Mouse (Mus musculus) Muller cell, postnatal 12 days (primary cell): ENCODE measurements at regions not wholly inside any gene's neighbourhood (a gene's known extent, or its start where the extent isn't known, plus 50 kb on each side); places are given as distances from the start of the nearest gene placed in this dataset.

ENCODE experiments used
- DNase-seq: peaks from one replicate; pipeline ENCODE4 v3.0.0-alpha.2; 2015; ENCODE audit errors: inconsistent ontology term

DNA sequence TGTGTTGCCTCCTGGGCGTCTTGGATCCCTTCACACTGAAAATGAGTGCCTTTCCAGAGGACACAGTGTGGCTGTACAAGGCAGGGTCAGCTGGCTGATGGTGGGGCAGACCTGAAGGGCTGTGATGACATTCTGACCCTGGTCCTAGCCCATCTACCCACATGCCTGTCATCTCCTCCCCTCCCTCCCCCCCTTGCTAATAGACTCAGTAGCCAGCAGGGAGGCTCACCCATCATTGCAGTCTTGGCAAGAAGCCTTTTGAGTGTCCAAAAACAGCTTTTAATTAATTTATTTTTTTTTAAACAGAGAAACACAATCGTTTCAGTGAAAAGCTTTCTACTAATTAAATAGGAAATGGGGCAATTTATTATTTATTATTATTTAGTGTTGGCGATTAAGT is 67.0 kb upstream of the Ssx2ip start:
- DNase-seq = peak; percentile 28

DNA sequence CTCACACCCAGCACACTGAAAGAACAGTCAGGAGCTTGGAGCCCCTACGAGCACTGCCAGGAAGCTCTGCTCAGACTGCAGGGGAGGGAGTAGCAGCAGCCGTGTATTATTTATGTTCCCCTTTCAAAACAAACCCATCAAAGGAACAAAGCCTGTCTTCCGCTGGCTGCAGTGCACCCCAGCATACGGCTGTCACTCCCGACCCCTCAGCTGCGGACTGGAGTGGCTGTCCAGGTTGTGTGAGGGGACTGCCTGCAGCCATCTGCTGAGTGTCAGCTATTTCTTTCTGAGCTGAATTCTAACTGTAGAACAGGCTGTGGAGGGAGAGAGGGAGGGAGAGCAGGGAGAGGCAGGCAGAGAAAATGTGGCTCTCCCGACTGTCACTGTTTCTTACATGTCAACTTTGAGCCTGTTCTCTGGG is 66.6 kb upstream of the Ssx2ip start:
- peak; percentile 37 for DNase-seq

DNA sequence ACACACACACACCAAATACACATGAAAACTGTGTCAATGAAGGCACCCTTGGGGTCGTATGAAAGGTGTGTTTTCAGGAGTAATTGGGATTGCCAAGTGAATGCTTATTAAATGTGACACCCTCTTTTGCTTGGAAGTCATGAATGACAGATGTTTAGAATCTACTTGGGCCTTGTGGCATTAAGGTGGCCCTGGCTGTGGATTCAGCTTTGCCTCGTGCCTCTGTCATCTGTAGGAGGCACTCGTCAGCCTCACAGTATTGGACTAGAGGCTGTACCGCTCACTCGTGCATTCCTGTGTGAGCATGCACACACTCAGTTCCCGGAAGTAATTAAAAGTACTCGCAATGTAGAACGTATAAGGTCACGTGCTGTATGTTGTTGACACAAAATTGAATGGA is 66.0 kb upstream of the Ssx2ip start:
- DNase-seq = no peak

GRCm38 (mm10) chr3:146340316-146341055 is 64.0 kb upstream of the Ssx2ip start:
- no peak for DNase-seq

DNA sequence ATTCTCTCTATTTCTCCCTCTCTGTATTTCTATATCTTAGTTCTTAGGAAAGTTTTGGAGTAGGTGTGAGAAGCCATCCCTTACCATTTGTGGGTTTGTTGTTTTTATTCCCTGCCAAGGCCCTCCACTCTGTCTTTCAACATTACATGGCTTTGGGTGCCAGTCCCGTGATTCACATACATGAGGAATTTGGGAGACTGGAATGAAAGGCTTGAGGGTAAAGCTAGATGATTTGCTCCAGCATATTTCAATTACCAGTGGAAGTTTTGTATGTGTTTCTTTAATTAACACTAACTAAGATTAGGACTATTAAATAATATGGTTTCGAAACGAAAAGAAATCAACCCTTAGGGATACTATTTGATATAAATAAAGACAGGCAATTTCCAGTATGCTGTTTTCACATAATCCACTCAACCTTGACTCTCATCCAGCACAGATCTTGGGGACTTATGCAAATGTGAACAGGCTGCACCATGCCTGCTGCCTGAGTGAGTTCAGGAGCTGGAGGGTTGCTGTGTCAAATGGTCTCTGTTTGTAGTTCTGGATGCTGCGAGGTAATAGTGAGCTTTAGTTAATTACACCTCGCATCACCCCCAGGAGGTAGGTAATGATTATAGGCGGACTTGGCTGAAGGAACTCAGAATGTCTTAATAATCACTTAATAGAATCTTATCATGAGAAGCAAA is 62.6 kb upstream of the Ssx2ip start:
- DNase-seq = peak; percentile 61

DNA sequence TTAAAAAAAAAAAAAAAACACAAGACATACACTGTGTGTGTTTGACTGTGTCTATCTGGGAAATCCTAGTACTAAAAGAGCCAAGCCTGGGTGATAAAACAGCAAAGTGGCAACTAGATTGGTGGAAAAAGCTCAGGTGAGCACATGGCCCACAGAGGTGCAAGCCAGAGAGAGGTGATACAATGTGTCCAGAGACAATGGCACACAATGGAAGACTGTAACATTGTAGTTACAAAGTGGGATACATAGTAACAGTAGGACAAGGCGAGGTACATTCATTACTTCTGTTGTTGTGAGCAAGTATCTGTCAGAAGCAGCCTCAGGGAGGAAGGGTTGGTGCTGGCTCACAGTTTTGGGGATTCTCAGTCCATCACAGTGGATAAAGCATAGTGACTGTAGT is 61.7 kb upstream of the Ssx2ip start:
- DNase-seq = no peak

DNA sequence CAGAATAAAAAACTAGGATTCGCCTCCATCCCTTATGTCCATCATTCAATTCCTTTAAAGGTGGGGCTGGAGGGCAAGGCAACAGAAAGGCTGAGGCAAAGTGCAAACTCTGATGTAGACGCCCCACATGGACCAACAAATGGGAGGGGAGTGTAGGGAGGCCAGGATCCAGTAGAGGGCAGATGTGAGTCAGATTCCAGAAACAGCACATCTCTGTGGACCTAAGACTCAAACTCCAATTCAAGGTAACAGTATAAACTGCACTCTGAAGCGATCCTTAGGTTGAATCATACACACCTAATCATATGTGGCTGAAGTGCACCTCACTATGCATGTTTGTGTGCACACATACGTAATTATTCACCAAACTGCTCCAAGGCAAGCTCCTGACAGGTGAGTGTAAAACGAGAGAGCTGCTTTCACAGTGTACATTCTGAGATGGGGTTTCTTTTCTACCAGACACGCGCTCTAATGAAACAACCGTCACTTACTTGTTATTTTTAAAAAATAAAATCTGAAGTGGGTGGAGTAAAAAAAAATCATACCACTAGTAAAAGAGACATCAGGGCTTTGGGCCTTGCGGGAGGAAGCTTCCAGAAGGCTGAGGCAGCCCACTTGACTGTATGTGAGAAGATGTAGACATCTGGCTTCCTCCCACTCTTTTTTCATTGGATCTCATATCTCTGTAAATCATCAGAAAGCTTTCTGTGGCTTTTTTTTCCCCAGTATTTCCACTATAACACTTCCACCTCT is 60.6 kb upstream of the Ssx2ip start:
- peak; percentile 48 for DNase-seq

GRCm38 (mm10) chr3:146344402-146345025 is 59.9 kb upstream of the Ssx2ip start:
- peak; percentile 59 for DNase-seq

GRCm38 (mm10) chr3:146345308-146345780 is 59.1 kb upstream of the Ssx2ip start:
- peak; percentile 86 for DNase-seq

DNA sequence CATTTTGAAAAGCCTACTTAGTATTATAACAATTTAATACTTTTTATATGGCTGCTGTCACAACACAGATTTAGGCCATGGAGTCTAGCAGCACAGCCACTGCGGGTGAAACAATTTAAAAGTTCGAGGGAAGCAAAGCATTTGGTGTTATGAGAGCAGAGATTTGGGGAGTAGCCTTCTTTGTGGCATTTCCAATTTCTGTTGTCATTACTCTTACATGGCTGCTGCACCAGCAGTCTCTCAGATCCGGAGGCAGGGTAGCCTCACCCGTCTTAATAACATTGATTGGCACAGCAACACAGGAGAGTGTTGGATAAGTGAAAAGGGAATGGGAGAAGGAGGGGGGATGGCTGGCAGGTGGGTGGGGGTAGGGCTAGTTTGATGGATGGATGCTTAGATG is 58.5 kb upstream of the Ssx2ip start:
- DNase-seq = no peak

- no peak for DNase-seq
These were observed 57.1 kb upstream of the Ssx2ip start for GRCm38 (mm10) chr3:146347311-146347710.

DNA sequence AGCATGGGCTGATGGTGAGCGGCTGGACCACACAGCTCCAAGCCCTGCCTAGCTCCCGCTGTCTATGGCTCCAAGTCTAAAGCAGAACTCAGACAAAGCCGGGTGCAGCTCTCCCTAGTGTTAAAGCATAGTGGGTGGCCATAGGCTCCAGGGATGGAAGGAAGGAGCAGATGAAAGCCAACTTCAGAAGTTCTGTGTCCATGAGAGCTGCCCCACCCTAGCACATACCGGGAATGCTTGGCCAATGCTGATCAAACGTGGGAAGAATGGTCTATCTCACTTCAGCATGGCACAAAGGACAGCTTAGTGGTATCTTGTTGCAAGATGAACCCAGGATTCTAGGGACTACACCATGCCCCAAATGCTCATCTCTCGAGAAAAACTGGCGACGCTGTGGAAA is 55.5 kb upstream of the Ssx2ip start:
- DNase-seq = no peak

- DNase-seq = no peak
These were observed 55.0 kb upstream of the Ssx2ip start for GRCm38 (mm10) chr3:146349393-146349792.

DNA sequence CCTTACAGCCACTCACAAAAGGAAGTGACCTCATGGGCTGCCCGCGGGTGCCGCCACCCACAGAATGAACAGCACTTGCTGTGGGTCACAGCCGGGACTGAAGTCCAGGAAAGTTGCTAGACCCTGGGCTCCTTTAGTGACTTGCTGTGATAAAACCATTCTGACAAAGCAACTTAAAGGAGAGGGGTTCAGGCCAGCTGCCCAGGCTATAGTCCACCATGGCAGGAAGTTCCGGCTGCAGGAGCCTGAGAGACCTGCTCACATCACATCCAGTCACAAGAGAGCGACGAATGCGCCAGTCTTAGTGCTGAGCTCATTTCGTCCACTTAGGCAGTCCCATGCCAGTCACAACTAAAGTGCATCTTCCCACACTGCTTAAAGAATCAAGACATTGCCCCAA is 54.3 kb upstream of the Ssx2ip start:
- DNase-seq = no peak

DNA sequence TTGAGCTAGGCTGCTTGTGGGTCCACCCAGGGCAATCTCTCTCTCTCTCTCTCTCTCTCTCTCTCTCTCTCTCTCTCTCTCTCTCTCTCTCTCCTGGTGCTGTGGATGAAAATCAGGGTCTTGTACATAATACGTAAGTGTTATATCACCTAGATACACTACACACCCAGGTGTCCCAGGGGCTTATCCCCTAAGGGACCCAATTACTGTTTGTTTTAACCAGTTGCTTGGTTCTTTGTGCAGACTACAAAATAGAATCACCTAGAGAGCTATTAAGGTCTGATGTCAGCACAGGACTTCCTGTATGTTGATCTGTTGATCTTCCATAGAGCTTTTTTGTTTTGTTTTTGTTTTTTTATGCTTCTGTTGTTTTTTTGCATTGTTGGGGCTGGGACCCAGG is 53.0 kb upstream of the Ssx2ip start:
- no peak for DNase-seq

GRCm38 (mm10) chr3:146352187-146352586 is 52.3 kb upstream of the Ssx2ip start:
- peak; percentile 12 for DNase-seq

- DNase-seq = no peak
These were observed 50.5 kb upstream of the Ssx2ip start for GRCm38 (mm10) chr3:146353961-146354360.
